Mouse (Mus musculus): ENCODE measurements at regions not wholly inside any gene's neighbourhood (a gene's known extent, or its start where the extent isn't known, plus 50 kb on each side); places are given as distances from the start of the nearest gene placed in this dataset.

DNA sequence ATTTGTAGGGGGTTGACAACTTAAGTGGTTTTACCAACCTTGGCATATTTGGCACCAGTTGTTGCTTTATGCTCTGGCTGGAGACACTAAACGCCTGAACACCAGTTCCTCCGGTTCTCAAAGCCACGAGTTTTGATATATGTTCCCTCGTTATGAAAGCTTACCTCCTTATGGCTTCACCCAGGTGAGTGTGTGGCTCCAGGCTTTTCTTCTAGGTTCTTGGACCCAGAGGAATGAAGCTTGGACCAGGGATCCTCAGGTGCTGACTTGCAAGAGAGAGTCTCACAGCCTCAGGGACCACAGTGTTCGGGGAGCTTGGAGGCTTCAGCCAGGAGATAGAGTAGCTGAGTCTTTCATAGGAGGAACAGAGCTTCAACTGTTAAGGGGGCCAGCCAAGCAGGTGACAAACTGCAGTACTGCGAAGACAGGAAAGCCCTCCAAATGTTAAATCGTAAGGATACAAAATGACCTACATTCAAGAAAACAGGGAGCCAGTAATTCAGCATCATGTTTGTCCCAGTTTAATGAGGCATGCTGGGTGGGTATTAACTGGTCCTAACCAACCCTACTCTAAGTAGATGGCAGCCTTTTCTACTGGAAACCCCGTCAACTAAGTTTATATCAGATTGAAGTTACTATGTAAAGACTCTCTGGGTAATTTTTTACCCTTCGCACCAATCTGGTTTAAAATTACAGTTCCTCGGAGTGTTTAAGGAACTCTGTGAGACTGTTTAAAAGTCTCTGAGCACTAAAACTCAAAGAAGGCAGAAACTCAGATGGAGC lies 307.9 kb downstream of the Mtx2 start:
- no peak for DNase-seq (ENCODE audit: low read depth, low spot score)
- no peaks in the 10 kb centered on the region for H3K36me3 ChIP-seq (ENCODE audit: control insufficient read depth, insufficient read depth, low read length, poor library complexity, severe bottlenecking)
- peaks cover 2% of the 10 kb centered on the region; the same call in 1 of the 2 replicates for H3K27me3 ChIP-seq (ENCODE audit: control insufficient read depth, insufficient read depth, low read length, poor library complexity, severe bottlenecking)

DNA sequence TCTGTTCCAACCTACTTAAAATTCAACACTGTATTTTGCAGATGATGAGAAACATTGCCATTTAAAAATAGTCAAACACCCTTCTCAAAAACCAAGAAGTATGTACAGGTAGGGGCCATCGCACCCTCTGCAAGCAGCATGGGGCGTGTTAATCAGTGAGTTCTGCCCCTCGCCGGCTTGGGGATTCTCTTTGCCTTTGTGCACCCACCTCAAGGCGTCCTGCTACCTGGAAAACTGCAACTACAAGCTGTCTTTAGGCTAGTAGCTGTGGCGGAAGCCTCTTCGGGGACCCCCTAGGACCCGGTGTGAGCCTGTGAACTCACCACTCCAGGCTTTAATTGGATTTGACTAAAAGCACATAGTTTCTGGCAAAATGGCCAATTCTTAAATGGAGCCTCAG lies 311.0 kb downstream of the Mtx2 start:
- Histone ChIP-seq H3K36me3 (ENCODE audit: control insufficient read depth, insufficient read depth, low read length, poor library complexity, severe bottlenecking) (no peaks in the 10 kb centered on the region), H3K27me3 (ENCODE audit: control insufficient read depth, insufficient read depth, low read length, poor library complexity, severe bottlenecking) (peaks cover 2% of the 10 kb centered on the region; the same call in 1 of the 2 replicates)
- no peak for DNase-seq (ENCODE audit: low read depth, low spot score)

GRCm38 (mm10) chr2:75137133-75137982 lies 311.8 kb downstream of the Mtx2 start:
- no peak for DNase-seq (ENCODE audit: low read depth, low spot score)
- H3K27me3 ChIP-seq (ENCODE audit: control insufficient read depth, insufficient read depth, low read length, poor library complexity, severe bottlenecking) = peaks cover 2% of the 10 kb centered on the region; the same call in 1 of the 2 replicates
- H3K36me3 ChIP-seq (ENCODE audit: control insufficient read depth, insufficient read depth, low read length, poor library complexity, severe bottlenecking) = no peaks in the 10 kb centered on the region

DNA sequence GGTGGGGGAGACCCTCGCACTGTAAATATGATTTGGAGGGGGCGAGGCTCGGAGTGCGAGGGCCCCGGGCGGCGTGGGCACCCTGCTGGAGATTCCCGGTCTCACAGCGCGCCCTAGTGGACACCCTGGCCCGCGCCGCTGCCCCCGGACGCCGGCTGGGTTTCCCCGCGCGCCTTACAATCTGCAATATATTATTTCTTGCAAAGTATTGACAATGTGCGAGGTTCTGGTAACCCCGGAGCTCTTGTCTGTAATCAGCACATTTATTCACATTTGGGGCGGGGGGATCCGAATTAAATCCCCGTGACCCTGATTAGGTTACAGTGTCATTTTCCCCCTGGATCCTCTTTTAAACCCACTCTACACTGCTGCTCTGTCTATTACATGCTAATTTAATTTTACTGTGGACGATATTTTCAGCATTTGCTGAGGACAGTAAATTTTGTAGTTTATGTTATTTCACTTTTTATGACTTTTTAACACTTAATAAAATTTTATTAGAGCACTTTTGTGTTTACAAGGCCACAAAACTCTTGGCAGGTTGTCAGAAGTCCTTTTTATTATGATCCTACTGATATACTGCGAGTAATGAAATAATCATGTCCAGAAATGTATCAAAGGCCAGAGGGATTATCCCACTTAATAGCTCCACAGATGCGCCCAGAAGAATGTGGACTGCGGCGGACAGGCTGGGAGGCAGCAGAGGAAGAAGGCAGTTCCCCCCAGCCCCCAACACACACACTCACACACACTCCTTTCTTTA lies 312.6 kb downstream of the Mtx2 start:
- Histone ChIP-seq H3K36me3 (ENCODE audit: control insufficient read depth, insufficient read depth, low read length, poor library complexity, severe bottlenecking) (no peaks in the 10 kb centered on the region), H3K27me3 (ENCODE audit: control insufficient read depth, insufficient read depth, low read length, poor library complexity, severe bottlenecking) (peaks cover 2% of the 10 kb centered on the region; the same call in 1 of the 2 replicates)
- DNase-seq (ENCODE audit: low read depth, low spot score) = no peak

- no peak for DNase-seq (ENCODE audit: low read depth, low spot score)
- Histone ChIP-seq H3K36me3 (ENCODE audit: control insufficient read depth, insufficient read depth, low read length, poor library complexity, severe bottlenecking) (no peaks in the 10 kb centered on the region), H3K27me3 (ENCODE audit: control insufficient read depth, insufficient read depth, low read length, poor library complexity, severe bottlenecking) (peaks cover 2% of the 10 kb centered on the region; the same call in 1 of the 2 replicates)
Observed at GRCm38 (mm10) chr2:75138746-75139060, 313.1 kb downstream of the Mtx2 start.

DNA sequence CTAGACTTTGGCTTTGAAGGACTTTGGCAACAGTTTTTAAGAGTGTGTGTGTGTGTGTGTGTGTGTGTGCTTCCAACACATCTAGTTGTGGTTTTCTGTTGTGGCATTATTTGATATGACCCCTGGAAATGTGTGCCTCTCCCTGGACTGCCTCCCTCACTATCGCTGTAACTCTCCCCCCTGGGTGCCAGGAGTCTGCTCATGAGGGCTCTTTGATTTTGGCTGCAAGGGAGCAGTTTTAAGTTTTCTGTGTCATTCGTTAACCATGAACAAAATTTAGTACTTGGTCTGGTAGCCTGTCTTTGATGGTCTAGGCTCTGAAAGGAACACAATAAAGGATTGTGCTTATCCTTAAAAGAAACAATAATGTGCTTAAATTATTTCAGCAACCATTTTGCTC lies 313.9 kb downstream of the Mtx2 start:
- DNase-seq (ENCODE audit: low read depth, low spot score) = no peak
- Histone ChIP-seq H3K36me3 (ENCODE audit: control insufficient read depth, insufficient read depth, low read length, poor library complexity, severe bottlenecking) (no peaks in the 10 kb centered on the region), H3K27me3 (ENCODE audit: control insufficient read depth, insufficient read depth, low read length, poor library complexity, severe bottlenecking) (peaks cover 2% of the 10 kb centered on the region; the same call in 1 of the 2 replicates)

GRCm38 (mm10) chr2:75142675-75143074 lies 317.1 kb downstream of the Mtx2 start:
- no peaks in the 10 kb centered on the region for H3K36me3 ChIP-seq (ENCODE audit: control insufficient read depth, insufficient read depth, low read length, poor library complexity, severe bottlenecking)
- no peaks in the 10 kb centered on the region for H3K27me3 ChIP-seq (ENCODE audit: control insufficient read depth, insufficient read depth, low read length, poor library complexity, severe bottlenecking)
- no peak for DNase-seq (ENCODE audit: low read depth, low spot score)

DNA sequence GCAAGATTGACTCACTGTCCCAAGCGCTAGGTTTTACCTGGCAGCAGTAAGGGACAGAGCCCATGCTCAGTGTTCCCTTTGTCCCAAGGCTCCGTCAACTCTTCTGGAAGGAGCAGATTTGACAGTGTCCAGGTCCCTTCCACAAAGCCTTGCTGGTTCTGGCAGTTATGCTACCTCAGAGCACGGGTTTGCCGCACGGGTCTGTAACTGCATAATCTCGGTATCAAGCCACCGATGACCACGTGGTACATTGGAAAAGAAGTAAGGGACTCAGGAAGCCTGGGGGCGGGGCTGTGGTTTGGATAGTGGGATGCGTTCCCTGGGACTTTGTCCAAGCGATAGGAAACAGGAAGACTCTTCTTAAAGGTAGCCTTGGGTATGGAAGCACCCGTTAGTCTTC lies 319.3 kb downstream of the Mtx2 start:
- Histone ChIP-seq H3K27me3 (ENCODE audit: control insufficient read depth, insufficient read depth, low read length, poor library complexity, severe bottlenecking) (no peaks in the 10 kb centered on the region), H3K36me3 (ENCODE audit: control insufficient read depth, insufficient read depth, low read length, poor library complexity, severe bottlenecking) (no peaks in the 10 kb centered on the region)
- no peak for DNase-seq (ENCODE audit: low read depth, low spot score)

DNA sequence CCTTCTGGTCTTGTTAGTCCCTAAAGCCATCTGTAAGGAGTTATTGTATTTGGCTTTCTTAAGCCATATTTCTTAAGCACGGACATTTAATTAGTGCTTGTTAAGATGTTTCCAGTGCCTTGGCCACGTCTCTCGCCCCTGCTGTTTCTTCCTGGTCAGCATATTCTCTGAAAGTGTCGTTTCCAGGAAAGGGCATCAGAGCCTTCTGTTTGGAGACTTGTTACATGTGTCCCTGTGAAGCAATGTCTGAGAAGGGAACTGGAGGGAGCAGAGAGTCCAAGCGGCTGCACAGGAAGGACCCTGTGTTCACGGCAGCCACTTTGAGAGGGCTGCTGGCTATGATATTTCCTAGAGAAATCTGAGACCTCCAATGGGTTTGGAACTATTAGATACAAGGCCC lies 320.7 kb downstream of the Mtx2 start:
- DNase-seq (ENCODE audit: low read depth, low spot score) = no peak
- Histone ChIP-seq H3K36me3 (ENCODE audit: control insufficient read depth, insufficient read depth, low read length, poor library complexity, severe bottlenecking) (no peaks in the 10 kb centered on the region), H3K27me3 (ENCODE audit: control insufficient read depth, insufficient read depth, low read length, poor library complexity, severe bottlenecking) (no peaks in the 10 kb centered on the region)

- H3K27me3 ChIP-seq (ENCODE audit: control insufficient read depth, insufficient read depth, low read length, poor library complexity, severe bottlenecking) = no peaks in the 10 kb centered on the region
- no peaks in the 10 kb centered on the region for H3K36me3 ChIP-seq (ENCODE audit: control insufficient read depth, insufficient read depth, low read length, poor library complexity, severe bottlenecking)
- DNase-seq (ENCODE audit: low read depth, low spot score) = no peak
Observed at GRCm38 (mm10) chr2:75147399-75147798, 321.8 kb downstream of the Mtx2 start.

DNA sequence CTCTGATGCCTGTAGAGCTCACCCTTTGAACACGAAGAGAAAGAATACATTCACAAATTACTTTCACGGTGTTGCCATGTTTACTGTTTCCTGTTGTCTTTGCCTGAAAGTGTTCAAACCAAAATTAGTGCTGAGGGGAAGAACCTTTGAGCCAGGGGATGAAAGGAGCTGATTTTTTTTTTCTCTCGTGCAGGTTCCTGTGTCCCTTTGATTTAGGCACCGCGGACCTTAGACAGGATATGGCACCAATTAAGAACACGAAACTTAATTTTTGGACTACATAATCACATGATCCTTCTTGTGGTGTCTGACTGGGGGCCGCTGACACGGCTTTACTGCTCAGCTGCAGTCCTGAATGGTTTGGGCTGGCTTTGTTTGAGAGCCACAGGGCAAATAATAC lies 322.4 kb downstream of the Mtx2 start:
- Histone ChIP-seq H3K36me3 (ENCODE audit: control insufficient read depth, insufficient read depth, low read length, poor library complexity, severe bottlenecking) (no peaks in the 10 kb centered on the region), H3K27me3 (ENCODE audit: control insufficient read depth, insufficient read depth, low read length, poor library complexity, severe bottlenecking) (no peaks in the 10 kb centered on the region)
- DNase-seq (ENCODE audit: low read depth, low spot score) = no peak

GRCm38 (mm10) chr2:75149036-75149435 lies 323.4 kb downstream of the Mtx2 start:
- peaks cover under 1% of the 10 kb centered on the region; the same call in 1 of the 2 replicates for H3K27me3 ChIP-seq (ENCODE audit: control insufficient read depth, insufficient read depth, low read length, poor library complexity, severe bottlenecking)
- DNase-seq (ENCODE audit: low read depth, low spot score) = no peak
- no peaks in the 10 kb centered on the region for H3K36me3 ChIP-seq (ENCODE audit: control insufficient read depth, insufficient read depth, low read length, poor library complexity, severe bottlenecking)

DNA sequence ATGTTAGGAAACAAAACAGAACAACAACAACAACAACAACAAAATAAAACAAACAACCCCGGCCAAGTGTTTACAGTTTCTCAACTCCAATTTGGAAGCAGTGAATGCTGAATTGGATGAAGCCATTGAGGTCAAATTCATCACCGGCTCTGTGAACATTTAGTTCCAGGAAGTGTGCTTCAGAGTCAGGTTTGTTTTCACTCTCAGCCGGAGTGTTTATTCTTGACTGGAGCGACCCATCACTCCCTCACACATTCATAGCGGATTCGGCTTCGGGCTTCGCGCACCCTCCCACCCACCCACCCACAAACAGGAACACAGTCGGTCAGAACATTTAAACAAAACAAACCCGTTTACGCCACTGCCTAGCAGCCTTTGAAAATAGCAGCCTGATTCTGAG lies 324.0 kb downstream of the Mtx2 start:
- no peak for DNase-seq (ENCODE audit: low read depth, low spot score)
- peaks cover 1% of the 10 kb centered on the region; the same call in 1 of the 2 replicates for H3K27me3 ChIP-seq (ENCODE audit: control insufficient read depth, insufficient read depth, low read length, poor library complexity, severe bottlenecking)

DNA sequence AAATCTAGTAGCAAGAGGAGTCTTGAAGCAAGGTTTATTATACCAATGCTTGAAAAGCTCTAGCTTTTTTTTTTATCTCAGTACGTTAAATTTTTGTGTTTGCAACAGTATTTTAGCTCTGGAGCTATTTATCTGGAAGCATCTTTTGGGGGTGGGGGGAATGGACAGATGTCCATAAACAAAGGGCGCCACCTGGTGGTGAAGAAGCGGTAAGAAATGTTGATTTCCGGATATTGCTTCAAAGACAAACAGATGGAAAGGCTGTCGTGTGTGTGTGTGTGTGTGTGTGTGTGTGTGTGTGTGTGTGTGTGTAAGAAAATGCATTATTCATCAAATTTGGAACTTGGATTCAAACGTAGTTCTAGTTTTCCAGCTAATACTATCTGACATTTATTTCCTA lies 325.4 kb downstream of the Mtx2 start:
- peak; percentile 51 for DNase-seq (ENCODE audit: low read depth, low spot score)
- Histone ChIP-seq H3K27me3 (ENCODE audit: control insufficient read depth, insufficient read depth, low read length, poor library complexity, severe bottlenecking) (peaks cover 1% of the 10 kb centered on the region; the same call in 1 of the 2 replicates), H3K36me3 (ENCODE audit: control insufficient read depth, insufficient read depth, low read length, poor library complexity, severe bottlenecking) (no peaks in the 10 kb centered on the region)

More for the DNA sequence above, 324.0 kb downstream of the Mtx2 start:
- no peaks in the 10 kb centered on the region for H3K36me3 ChIP-seq (ENCODE audit: control insufficient read depth, insufficient read depth, low read length, poor library complexity, severe bottlenecking)

Data from splenic B cell, adult 2 months (primary cell).